Mouse (Mus musculus): ENCODE measurements around the gene Ube2g2. TPM values are rescaled to one million over a fixed set of nuclear protein-coding genes. Genes with fewer than 3 reads are reported as not detected.

Gene Ube2g2
- total and polyA plus RNA-seq, 3 experiments = 28.7 to 59.4 (median 40.8) TPM

DNA sequence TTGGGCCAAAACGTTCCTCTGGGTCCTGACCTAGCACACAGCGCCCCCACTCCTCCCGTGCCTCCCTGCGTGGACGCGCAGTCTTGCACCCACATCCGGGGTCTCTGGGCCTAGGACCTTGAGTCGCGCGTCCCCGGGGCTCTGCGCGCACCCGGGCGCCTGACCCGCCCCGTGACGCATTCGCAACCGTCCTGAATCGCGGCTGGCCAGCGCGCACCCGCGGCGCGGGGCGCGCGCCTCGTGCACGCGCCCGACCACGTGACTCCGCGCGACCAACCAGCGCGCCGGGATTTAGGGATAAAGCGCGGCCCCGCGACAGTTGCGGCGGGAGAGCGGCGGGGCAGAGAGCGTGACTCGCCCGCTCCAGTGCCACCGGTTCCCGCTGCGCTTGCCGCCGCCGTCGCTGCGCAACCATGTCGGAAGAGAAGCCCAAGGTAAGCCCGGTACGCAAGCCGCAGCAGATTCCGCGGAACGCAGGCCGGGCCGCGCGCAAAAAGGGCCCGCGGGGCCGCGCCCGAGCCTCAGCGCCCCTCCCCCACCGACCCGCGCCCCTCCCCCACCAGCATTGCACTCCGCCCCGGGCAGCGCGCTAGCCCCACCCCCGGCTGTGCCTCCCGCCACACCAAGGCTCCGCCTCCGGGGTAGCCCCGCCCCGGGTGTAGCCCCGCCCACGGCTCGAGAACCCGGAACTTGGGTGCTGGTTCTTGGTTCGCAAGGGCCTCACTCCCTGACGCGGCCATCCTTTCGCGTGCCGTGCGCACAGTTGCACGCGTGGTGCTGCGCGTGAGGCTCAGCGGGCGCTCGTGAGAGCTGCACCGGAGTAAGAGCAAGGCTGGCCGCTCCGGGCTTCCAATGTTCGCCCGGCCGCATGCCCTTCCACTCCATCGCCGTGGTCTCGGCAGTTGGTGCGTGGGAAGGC lies 15.9 kb upstream of the Ube2g2 start, which contains the start of the genes Sumo3 and Gm49325:
Sumo3 (plus strand) TSS at position 190 of the 919 bp plus-strand sequence.
Gm49325 (plus strand) TSS at position 290 of the 919 bp plus-strand sequence.
- DNase-seq (ENCODE audit: extremely low read depth) = peak; percentile 93
- TF ChIP-seq ELF1 (IDR thresholded peaks at IDR 0.05; ENCODE audit: low read depth, low read length) (peak; percentile 97), ZMIZ1 (IDR thresholded peaks at IDR 0.05; ENCODE audit: low read depth, low read length) (peak; percentile 94), HCFC1 (IDR thresholded peaks at IDR 0.05; ENCODE audit: low read depth, low read length) (peak; percentile 53; the same call in 1 of the 2 replicates), TBP (conservative IDR thresholded peaks at IDR 0.05; ENCODE audit: low read depth, low read length) (0 out of 2 replicates have a peak, but pooled peaks have one; percentile 24), POLR2A (IDR thresholded peaks at IDR 0.05; ENCODE audit: low read depth, low read length) (peak; percentile 94), EP300 (IDR thresholded peaks at IDR 0.05; ENCODE audit: low read length) (no peak; the same call in 1 of the 2 replicates), CHD2 (IDR thresholded peaks at IDR 0.05; ENCODE audit: low read length) (peak; percentile 90), IRF4 (IDR thresholded peaks at IDR 0.05; ENCODE audit: low read depth, low read length) (peak; percentile 36; the same call in 1 of the 2 replicates), MAX (IDR thresholded peaks at IDR 0.05; ENCODE audit: low read length) (peak; percentile 78), MEF2A (IDR thresholded peaks at IDR 0.05; ENCODE audit: borderline replicate concordance, low read depth, low read length) (no peak; the same call in 1 of the 2 replicates), CHD1 (IDR thresholded peaks at IDR 0.05; ENCODE audit: low read depth, low read length) (no peak; the same call in 1 of the 2 replicates), MYC (IDR thresholded peaks at IDR 0.05; ENCODE audit: low read depth, low read length) (peak; percentile 58; the same call in 1 of the 2 replicates), SIN3A (IDR thresholded peaks at IDR 0.05; ENCODE audit: low read length) (peak; percentile 91), RAD21 (IDR thresholded peaks at IDR 0.05; ENCODE audit: low read depth, low read length) (no peak), PAX5 (IDR thresholded peaks at IDR 0.05; ENCODE audit: low read length) (no peak), SMC3 (IDR thresholded peaks at IDR 0.05; ENCODE audit: low read depth, low read length) (no peak), NELFE (IDR thresholded peaks at IDR 0.05; ENCODE audit: low read depth, low read length) (peak; percentile 92), USF2 (conservative IDR thresholded peaks at IDR 0.05; ENCODE audit: low read depth, low read length) (no peak; the same call in 1 of the 2 replicates), UBTF (IDR thresholded peaks at IDR 0.05; ENCODE audit: low read depth, low read length) (0 out of 2 replicates have a peak, but pooled peaks have one; percentile 52), KAT2A (IDR thresholded peaks at IDR 0.05; ENCODE audit: insufficient replicate concordance, low read length) (0 out of 2 replicates have a peak, but pooled peaks have one; percentile 37), MAZ (IDR thresholded peaks at IDR 0.05; ENCODE audit: low read depth, low read length) (0 out of 2 replicates have a peak, but pooled peaks have one; percentile 18), GABPA (IDR thresholded peaks at IDR 0.05; ENCODE audit: insufficient replicate concordance, low read depth, low read length) (no peak), NRF1 (IDR thresholded peaks at IDR 0.05; ENCODE audit: low read depth, low read length) (peak; percentile 59), MXI1 (IDR thresholded peaks at IDR 0.05; ENCODE audit: low read depth, low read length) (peak; percentile 95), RCOR1 (conservative IDR thresholded peaks at IDR 0.05; ENCODE audit: low read depth, low read length) (0 out of 2 replicates have a peak, but pooled peaks have one; percentile 52), MAFK (IDR thresholded peaks at IDR 0.05; ENCODE audit: insufficient replicate concordance, low read length) (no peak), BHLHE40 (IDR thresholded peaks at IDR 0.05; ENCODE audit: low read depth, low read length) (peak; percentile 97), CTCF (conservative IDR thresholded peaks at IDR 0.05 in 1 of 2, IDR thresholded peaks at IDR 0.05 in 1 of 2; ENCODE audit: low read depth in 2 of 2, low read length in 2 of 2) (peak in 1 of 2 experiments; percentile 30; a peak in 2 of 4 replicates), ZNF384 (IDR thresholded peaks at IDR 0.05; ENCODE audit: low read depth, low read length) (no peak), ZKSCAN1 (IDR thresholded peaks at IDR 0.05; ENCODE audit: borderline replicate concordance, low read depth, low read length) (no peak), POLR2AphosphoS2 (IDR thresholded peaks at IDR 0.05; ENCODE audit: low read depth, low read length) (peak; percentile 94), USF1 (IDR thresholded peaks at IDR 0.05; ENCODE audit: low read depth, low read length) (peak; percentile 91), TCF12 (IDR thresholded peaks at IDR 0.05; ENCODE audit: low read depth, low read length) (peak; percentile 77; the same call in 1 of the 2 replicates)
- H3K4me1 ChIP-seq (ENCODE audit: control insufficient read depth in 1 of 2, insufficient read depth in 2 of 2) = peaks cover 5 to 14% of the 10 kb centered on the region in 2 experiments
- no peaks in the 10 kb centered on the region for H3K27me3 ChIP-seq (replicated peaks)
- in situ Hi-C loops (cut with MboI; ENCODE audit: low pct_ligation_motif_present, low pct_unique_long_range_greater_than_20kb, low sequenced_read_pairs) = no loop called here
- peaks cover 13% of the 10 kb centered on the region for H3K79me2 ChIP-seq (replicated peaks; ENCODE audit: control insufficient read depth, extremely low read depth, insufficient read depth, poor library complexity, severe bottlenecking)
- H3K36me3 ChIP-seq (replicated peaks in 1 of 2; ENCODE audit: control insufficient read depth in 1 of 2, insufficient read depth in 1 of 2, low read length in 1 of 2) = peaks cover 12 to 33% of the 10 kb centered on the region in 2 experiments
- H3K9me3 ChIP-seq (replicated peaks; ENCODE audit: low read length) = peaks cover 7% of the 10 kb centered on the region
- dilution Hi-C loops (cut with MboI; ENCODE audit: extremely low pct_ligation_motif_present, extremely low pct_unique_long_range_greater_than_20kb, low sequenced_read_pairs) = no loop called here
- H3K27ac ChIP-seq (ENCODE audit: insufficient read depth, low read depth) = peak within 1 kb of the TSS; percentile 77
- H3K4me3 ChIP-seq (replicated peaks in 1 of 3; ENCODE audit: low read depth in 2 of 3, low read length in 2 of 3, poor library complexity in 1 of 3) = peak within 1 kb of the TSS; percentile 77 to 97 (median 82)
- H3K4me2 ChIP-seq (ENCODE audit: insufficient read depth, low read depth, poor library complexity, severe bottlenecking) = peak within 1 kb of the TSS; percentile 74
- peak within 1 kb of the TSS; percentile 77 for H3K9ac ChIP-seq (ENCODE audit: insufficient read depth, low read depth)

Data from CH12.LX (cell line).